Mouse (Mus musculus) small intestine, adult 2 months (tissue): ENCODE results near the gene Esrra.

Experiments used
- CTCF ChIP-seq: fragments of 200-500 bp; IDR thresholded peaks from 2 replicates; pipeline ENCODE4 v1.5.1; 2012; ENCODE audit warnings: low read depth, mild to moderate bottlenecking, control low read depth, inconsistent platforms, low read length, moderate library complexity, mixed read lengths; ENCODE audit not compliant: insufficient replicate concordance, insufficient read length; ENCODE audit errors: extremely low read depth
- POLR2A ChIP-seq: fragments of 200-500 bp; IDR thresholded peaks from 2 replicates; pipeline ENCODE4 v1.6.1; 2012; ENCODE audit warnings: low read depth, mild to moderate bottlenecking, control low read depth, inconsistent platforms, low read length, moderate library complexity

DNA sequence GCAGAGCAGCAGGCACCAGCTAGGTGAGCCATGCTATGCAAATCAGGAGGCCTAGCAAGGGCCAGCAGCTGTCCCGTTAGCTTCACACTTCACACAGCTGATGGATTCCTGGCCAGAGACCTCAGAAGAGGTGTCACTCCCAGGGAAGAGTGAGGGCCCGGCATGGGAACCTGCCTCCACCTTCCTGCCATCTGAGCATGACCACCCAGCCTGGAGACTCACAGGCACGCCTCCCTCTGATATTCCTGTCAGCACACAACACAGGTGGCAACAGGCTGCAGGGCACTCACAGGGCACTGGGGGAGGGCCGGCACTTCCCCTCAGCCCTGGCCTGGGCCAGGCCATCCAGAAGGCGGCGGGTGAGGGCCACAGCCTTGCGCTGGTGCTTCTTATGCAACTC, 33.8 kb upstream of the Esrra start:
- TF ChIP-seq POLR2A = no peak
- no peak for TF ChIP-seq CTCF
